Mouse (Mus musculus): ENCODE data around the gene Slc6a11. TPM values are rescaled to one million over a fixed set of nuclear protein-coding genes. Genes with fewer than 3 reads are reported as not detected.

Slc6a11 gene
- total RNA-seq, 2 experiments from 2014 or later, result not detected

- no peak for ATAC-seq (replicated peaks; ENCODE audit: low FRiP score, low TSS enrichment, poor library complexity, severe bottlenecking)
Observed at GRCm38 (mm10) chr6:114174398-114175140, 43.5 kb downstream of the Slc6a11 start.

GRCm38 (mm10) chr6:114178141-114178540 is 47.1 kb downstream of the Slc6a11 start:
- no peak for ATAC-seq (replicated peaks; ENCODE audit: low FRiP score, low TSS enrichment, poor library complexity, severe bottlenecking)

GRCm38 (mm10) chr6:114182366-114183179 is 51.5 kb downstream of the Slc6a11 start:
- ATAC-seq (replicated peaks; ENCODE audit: low FRiP score, low TSS enrichment, poor library complexity, severe bottlenecking), result no peak

DNA sequence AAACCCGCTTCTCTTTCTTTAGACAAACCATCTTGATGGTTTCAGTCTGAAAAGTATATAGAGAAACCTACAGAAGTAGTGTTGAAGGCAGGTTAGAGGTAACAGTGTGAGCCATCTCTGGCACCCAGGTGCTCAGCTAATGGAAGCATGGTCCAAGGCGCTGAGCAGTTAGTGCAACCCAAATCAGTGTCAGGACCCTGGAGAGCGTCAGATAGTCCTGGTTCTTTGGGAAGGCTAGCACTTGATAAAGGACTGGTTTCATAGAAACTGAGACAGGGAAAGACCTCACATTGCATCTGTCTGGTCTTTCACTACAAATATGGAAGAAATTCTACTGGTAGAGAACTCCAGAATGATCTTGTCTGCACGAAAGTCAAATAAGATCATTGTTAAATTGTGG is 56.1 kb downstream of the Slc6a11 start:
- ATAC-seq (replicated peaks; ENCODE audit: low FRiP score, low TSS enrichment, poor library complexity, severe bottlenecking), result no peak

DNA sequence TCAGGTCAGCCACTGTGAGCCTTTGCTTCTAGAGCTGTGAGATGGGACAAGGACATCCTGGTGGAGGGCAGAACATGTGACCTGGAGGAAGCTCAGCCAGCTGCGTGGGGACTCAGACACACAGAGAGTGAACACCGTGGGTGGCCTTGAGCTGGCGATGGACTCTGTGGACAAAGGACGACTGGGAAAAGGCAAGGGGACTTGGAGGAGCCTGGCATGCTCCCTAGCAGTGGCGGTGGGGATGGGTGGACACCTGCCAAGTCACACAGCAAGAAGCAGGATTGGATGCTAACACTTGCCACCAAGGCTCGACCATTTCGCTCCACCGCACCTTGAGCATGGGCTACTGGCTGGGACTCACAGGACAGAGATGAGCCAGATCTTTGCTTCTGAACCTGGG is 57.8 kb downstream of the Slc6a11 start:
- ATAC-seq (replicated peaks; ENCODE audit: low FRiP score, low TSS enrichment, poor library complexity, severe bottlenecking), result no peak

DNA sequence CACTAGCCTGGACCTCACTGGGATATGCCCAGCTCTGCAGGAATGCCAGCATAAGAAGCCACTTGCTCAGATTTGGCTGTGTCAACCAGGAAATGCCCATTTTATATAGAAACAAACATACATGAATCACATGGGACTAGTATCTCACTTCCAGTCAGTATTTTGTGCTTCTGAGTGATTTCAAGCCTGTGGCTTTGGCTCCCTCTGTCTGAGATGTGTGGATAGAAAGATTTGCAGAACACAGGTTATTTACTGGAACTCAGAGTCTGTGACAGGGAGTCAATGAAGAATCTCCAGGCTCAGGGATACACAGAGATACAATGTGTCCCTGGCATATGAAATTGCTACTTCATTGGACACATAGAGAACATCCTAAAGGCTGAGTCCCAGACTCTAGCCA is 65.0 kb downstream of the Slc6a11 start:
- no peak for ATAC-seq (replicated peaks; ENCODE audit: low FRiP score, low TSS enrichment, poor library complexity, severe bottlenecking)

GRCm38 (mm10) chr6:114199200-114199845 is 68.3 kb downstream of the Slc6a11 start:
- ATAC-seq (replicated peaks; ENCODE audit: low FRiP score, low TSS enrichment, poor library complexity, severe bottlenecking), result no peak

- no peak for ATAC-seq (replicated peaks; ENCODE audit: low FRiP score, low TSS enrichment, poor library complexity, severe bottlenecking)
Observed at GRCm38 (mm10) chr6:114204557-114204956, 73.5 kb downstream of the Slc6a11 start.

DNA sequence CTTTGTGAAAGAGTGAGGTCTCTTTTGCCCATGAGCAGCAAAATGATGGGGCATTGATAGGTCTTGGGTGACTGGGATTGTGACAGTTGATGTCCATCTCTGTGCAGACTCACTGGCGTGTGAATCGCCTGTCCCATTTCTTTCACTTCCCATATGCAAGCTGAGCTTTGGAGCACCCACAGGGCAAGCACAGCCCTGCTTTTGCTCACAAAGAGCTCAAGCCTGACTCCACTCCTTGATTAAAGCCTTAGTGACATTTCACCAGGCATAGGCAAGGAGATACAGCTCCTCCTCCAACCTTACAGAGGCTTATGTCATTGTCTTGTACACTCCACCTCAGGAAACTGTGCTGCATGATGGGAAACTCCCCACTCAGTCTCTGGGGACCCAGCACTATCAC is 77.3 kb downstream of the Slc6a11 start:
- no peak for ATAC-seq (replicated peaks; ENCODE audit: low FRiP score, low TSS enrichment, poor library complexity, severe bottlenecking)

DNA sequence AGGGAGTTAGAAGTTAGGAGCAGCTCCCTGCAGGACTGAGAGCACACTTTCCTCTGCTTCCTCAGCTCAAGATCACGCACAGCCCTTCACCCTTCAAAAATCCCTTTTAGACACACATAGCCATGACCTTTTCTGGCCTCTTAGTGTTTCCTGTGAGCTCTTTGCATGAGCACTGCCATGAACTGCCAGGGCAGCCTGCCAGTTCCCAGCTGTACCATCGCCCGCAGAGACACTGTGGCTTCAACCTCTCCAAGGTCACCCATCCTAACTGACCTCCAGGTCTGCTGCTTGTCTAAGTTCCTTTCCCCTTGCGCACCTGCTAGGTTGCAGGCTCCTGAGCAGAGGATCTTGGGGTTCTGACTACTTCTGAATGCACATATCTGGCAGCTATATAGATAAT is 83.4 kb downstream of the Slc6a11 start:
- ATAC-seq (replicated peaks; ENCODE audit: low FRiP score, low TSS enrichment, poor library complexity, severe bottlenecking), result no peak

GRCm38 (mm10) chr6:114216741-114217414 is 85.8 kb downstream of the Slc6a11 start:
- no peak for ATAC-seq (replicated peaks; ENCODE audit: low FRiP score, low TSS enrichment, poor library complexity, severe bottlenecking)

- ATAC-seq (replicated peaks; ENCODE audit: low FRiP score, low TSS enrichment, poor library complexity, severe bottlenecking), result no peak
Observed at GRCm38 (mm10) chr6:114224399-114224798, 93.4 kb downstream of the Slc6a11 start.

- no peak for ATAC-seq (replicated peaks; ENCODE audit: low FRiP score, low TSS enrichment, poor library complexity, severe bottlenecking)
Observed at GRCm38 (mm10) chr6:114227378-114227777, 96.3 kb downstream of the Slc6a11 start.

DNA sequence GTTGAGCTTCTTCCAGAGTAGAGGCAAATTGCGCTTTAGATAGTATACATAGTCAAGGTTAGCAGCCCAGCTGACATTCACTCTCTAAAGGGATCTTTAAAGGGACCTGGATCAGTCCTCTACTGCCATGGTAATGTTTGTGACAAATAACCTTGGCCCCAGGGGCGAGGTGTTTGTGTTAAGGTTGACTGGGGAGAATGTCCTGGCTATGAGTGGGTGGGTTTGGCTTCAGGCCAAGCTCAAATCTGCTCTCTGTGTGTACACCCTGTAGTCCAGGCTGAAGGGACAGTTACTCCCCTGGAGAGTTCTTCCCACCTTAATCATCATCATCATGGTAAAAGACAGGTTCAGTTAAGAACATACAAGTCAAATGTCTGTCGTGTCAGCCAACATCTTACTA is 97.2 kb downstream of the Slc6a11 start:
- ATAC-seq (replicated peaks; ENCODE audit: low FRiP score, low TSS enrichment, poor library complexity, severe bottlenecking), result no peak

GRCm38 (mm10) chr6:114238892-114239644 is 108.0 kb downstream of the Slc6a11 start:
- no peak for ATAC-seq (replicated peaks; ENCODE audit: low FRiP score, low TSS enrichment, poor library complexity, severe bottlenecking)

DNA sequence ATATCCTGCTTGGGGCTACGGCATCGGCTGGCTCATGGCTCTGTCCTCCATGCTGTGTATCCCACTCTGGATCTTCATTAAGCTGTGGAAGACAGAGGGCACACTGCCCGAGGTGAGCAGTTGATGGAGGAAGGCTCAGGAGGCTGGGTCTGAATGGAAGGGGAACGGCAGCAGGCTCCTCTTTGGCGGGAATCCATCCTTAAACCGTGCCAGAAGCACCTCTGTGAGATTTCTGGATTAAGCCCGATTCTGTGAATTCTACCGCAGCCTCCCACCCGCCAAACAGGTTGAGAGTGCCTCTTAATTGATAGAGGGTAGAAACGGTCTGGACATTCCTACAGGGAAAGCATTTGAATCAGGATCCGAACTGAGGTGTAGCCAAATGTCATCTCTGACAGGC is 114.6 kb downstream of the Slc6a11 start:
- no peak for ATAC-seq (replicated peaks; ENCODE audit: low FRiP score, low TSS enrichment, poor library complexity, severe bottlenecking)

DNA sequence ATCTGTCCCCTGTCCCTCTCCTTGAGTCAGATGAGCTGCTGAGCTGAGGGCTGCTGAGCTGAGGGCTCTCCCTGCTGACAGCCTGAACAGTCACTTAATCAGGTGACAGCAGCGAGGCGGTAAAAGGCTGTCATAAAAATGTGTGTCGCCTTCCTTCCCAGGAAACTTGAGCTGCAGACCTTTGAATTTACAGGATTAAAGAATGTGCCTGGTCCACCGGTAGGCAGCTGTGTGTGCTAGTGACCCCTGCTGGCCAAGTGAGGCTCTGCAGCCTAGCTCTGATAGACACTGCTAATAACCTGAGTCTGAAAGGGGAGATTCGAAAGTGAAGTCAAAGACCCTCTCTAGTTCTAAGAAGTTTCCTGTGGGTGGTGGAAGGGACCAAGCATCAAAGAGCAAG is 119.3 kb downstream of the Slc6a11 start:
- ATAC-seq (replicated peaks; ENCODE audit: low FRiP score, low TSS enrichment, poor library complexity, severe bottlenecking), result peak; percentile 83

DNA sequence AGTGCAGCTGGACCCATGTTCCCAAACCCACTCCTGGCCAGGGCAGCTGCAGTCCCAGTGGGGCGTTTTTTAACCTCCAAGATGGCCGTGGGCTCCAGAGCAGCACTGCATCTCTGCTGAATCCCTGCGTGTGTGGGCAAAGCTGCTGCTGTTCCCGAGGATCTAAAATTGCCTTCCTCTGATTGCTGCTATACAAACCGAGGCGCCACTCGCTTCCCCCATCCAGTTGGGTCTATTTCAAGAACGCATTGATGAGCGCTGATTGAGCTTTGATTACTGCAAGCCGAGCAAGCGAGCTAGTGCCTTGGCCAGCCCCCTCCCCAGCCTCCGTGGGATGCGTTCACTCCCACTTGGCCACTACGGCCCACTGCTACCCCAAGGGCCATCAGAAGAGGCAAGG is 123.9 kb downstream of the Slc6a11 start:
- no peak for ATAC-seq (replicated peaks; ENCODE audit: low FRiP score, low TSS enrichment, poor library complexity, severe bottlenecking)

DNA sequence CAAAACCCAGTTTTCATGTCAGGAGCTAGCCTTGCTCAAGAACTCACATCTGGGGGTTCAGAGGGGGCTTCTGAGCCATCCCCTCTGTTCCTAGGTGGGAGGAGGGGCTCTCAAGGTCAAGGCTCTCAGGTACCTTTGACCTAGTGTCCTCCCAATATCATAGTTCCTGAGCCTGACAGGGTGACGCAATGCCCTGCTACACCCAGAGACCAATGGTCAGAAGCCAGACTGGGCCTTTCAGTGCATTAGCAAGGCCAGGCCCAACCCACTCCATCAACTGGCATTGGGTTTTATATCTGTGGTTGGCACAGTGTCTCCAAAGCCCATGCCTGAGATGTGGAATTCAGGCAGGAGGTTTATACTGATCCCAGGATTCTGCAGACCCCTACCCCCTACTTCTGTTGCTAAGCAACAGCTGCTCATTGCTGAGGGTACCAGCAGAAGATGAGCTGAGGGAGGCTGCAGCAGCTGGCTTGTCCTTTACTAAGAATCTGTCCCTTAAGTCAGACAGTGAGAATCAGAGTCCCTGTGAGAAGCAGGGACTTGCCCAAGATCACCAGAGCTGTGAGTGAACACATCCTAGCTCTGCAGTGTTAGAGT is 126.8 kb downstream of the Slc6a11 start:
- ATAC-seq (replicated peaks; ENCODE audit: low FRiP score, low TSS enrichment, poor library complexity, severe bottlenecking), result no peak
